Mouse (Mus musculus): ENCODE results near the gene Rnps1. TPM values are rescaled to one million over a fixed set of nuclear protein-coding genes. Genes with fewer than 3 reads are reported as not detected.
"Not testable (repeated sequence)": the region's sequence is repeated elsewhere in the genome, so short reads cannot be mapped to it uniquely, and the experiment has no call there.

Gene Rnps1
- polyA plus RNA-seq, 1 experiment from 2014 or later = 215 TPM

DNA sequence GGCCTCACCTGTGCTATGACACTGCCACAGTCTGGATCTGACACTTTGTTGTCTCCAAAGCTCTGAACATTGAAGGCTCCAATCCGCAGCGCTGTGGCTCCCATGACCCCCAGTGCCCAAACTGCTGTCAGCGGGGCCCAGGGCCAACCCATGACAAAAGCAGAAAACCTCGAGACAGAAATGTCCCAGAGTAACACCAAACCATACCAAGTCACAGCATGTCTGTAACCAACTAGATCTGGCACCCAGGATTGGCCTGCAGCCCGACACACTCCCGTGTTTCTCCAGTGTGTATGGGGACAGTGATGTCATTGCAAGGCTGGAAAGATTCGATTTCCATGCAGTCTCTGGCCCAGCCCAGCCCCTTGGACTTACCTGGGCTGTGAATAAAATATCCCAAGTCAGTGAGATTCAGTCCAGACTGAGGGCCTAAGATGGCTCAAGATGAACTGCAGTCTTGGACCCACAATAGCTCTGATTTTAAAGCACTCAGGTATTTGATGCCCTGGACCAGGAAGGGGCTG, 28.3 kb downstream of the Rnps1 start, which contains the start of gene Dnase1l2:
TSS of gene Dnase1l2 (minus strand) at position 474 of the 524 bp plus-strand sequence.
- no peaks in the 10 kb centered on the region for H3K27me3 ChIP-seq (ENCODE audit: control insufficient read depth, insufficient read depth, low read length)
- H3K27ac ChIP-seq (ENCODE audit: low read length) = no peak within 1 kb of the TSS
- H3K36me3 ChIP-seq (ENCODE audit: control insufficient read depth, insufficient read depth) = peaks cover 62% of the 10 kb centered on the region
- H3K4me2 ChIP-seq (ENCODE audit: low read depth, low read length) = no peak within 1 kb of the TSS
- ATAC-seq (replicated peaks; ENCODE audit: extremely low read depth, insufficient read depth, low FRiP score) = no peak
- H3K4me1 ChIP-seq (ENCODE audit: control insufficient read depth, insufficient read depth, low read length) = no peaks in the 10 kb centered on the region
- H3K9ac ChIP-seq (ENCODE audit: low read length) = no peak within 1 kb of the TSS
- H3K9me3 ChIP-seq (replicated peaks; ENCODE audit: control insufficient read depth, low read length) = no peaks in the 10 kb centered on the region
- H3K4me3 ChIP-seq (ENCODE audit: low read length) = no peak within 1 kb of the TSS
- 77% methylated on average over 7 of the region's 7 CpGs for WGBS

DNA sequence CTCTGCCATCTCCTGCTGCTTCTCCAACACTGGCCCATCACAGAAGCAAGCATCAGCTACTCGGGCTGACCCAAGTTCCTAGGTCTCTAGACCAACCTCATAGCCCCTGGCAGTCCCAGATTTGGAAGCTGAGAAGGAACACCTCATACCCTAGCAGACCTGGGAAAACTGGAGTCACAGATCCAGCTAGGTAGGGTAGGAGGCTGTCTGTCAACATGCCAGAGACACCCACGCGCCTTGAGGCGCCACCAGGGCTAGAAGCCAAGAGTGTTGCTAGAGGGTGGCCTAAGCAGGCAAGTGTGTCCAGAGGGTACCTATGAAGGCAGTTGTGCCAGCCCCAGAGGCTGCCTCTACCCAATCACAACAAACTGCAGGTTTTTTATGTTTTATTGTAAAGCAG, 29.0 kb downstream of the Rnps1 start:
- no peak overlapping the region for H3K27ac ChIP-seq (ENCODE audit: low read length)
- H3K27me3 ChIP-seq (ENCODE audit: control insufficient read depth, insufficient read depth, low read length) = no peaks in the 10 kb centered on the region
- WGBS = 67% methylated on average over 4 of the region's 4 CpGs
- no peak for ATAC-seq (replicated peaks; ENCODE audit: extremely low read depth, insufficient read depth, low FRiP score)
- H3K9ac ChIP-seq (ENCODE audit: low read length) = no peak overlapping the region
- H3K4me1 ChIP-seq (ENCODE audit: control insufficient read depth, insufficient read depth, low read length) = no peaks in the 10 kb centered on the region
- peaks cover 67% of the 10 kb centered on the region for H3K36me3 ChIP-seq (ENCODE audit: control insufficient read depth, insufficient read depth)
- H3K9me3 ChIP-seq (replicated peaks; ENCODE audit: control insufficient read depth, low read length) = no peaks in the 10 kb centered on the region
- no peak overlapping the region for H3K4me3 ChIP-seq (ENCODE audit: low read length)
- H3K4me2 ChIP-seq (ENCODE audit: low read depth, low read length) = no peak overlapping the region

GRCm38 (mm10) chr17:24446590-24446989, 32.2 kb downstream of the Rnps1 start:
- no peak overlapping the region for H3K27ac ChIP-seq (ENCODE audit: low read length)
- H3K4me1 ChIP-seq (ENCODE audit: control insufficient read depth, insufficient read depth, low read length) = no peaks in the 10 kb centered on the region
- WGBS = 94% methylated on average over 8 of the region's 8 CpGs
- H3K27me3 ChIP-seq (ENCODE audit: control insufficient read depth, insufficient read depth, low read length) = no peaks in the 10 kb centered on the region
- H3K9ac ChIP-seq (ENCODE audit: low read length) = no peak overlapping the region
- no peaks in the 10 kb centered on the region for H3K9me3 ChIP-seq (replicated peaks; ENCODE audit: control insufficient read depth, low read length)
- H3K4me3 ChIP-seq (ENCODE audit: low read length) = no peak overlapping the region
- no peak for ATAC-seq (replicated peaks; ENCODE audit: extremely low read depth, insufficient read depth, low FRiP score)
- peaks cover 56% of the 10 kb centered on the region for H3K36me3 ChIP-seq (ENCODE audit: control insufficient read depth, insufficient read depth)
- no peak overlapping the region for H3K4me2 ChIP-seq (ENCODE audit: low read depth, low read length)

- no peak overlapping the region for H3K27ac ChIP-seq (ENCODE audit: low read length)
- no peaks in the 10 kb centered on the region for H3K9me3 ChIP-seq (replicated peaks; ENCODE audit: control insufficient read depth, low read length)
- H3K4me1 ChIP-seq (ENCODE audit: control insufficient read depth, insufficient read depth, low read length) = peaks cover 10% of the 10 kb centered on the region
- H3K4me2 ChIP-seq (ENCODE audit: low read depth, low read length) = no peak overlapping the region
- H3K9ac ChIP-seq (ENCODE audit: low read length) = no peak overlapping the region
- peaks cover 45% of the 10 kb centered on the region for H3K36me3 ChIP-seq (ENCODE audit: control insufficient read depth, insufficient read depth)
- no peaks in the 10 kb centered on the region for H3K27me3 ChIP-seq (ENCODE audit: control insufficient read depth, insufficient read depth, low read length)
- no peak for ATAC-seq (replicated peaks; ENCODE audit: extremely low read depth, insufficient read depth, low FRiP score)
- no peak overlapping the region for H3K4me3 ChIP-seq (ENCODE audit: low read length)
- WGBS = 86% methylated on average over 6 of the region's 6 CpGs
These were observed 35.1 kb downstream of the Rnps1 start for GRCm38 (mm10) chr17:24449507-24449906.

- Histone ChIP-seq H3K36me3 (ENCODE audit: control insufficient read depth, insufficient read depth) (peaks cover 31% of the 10 kb centered on the region), H3K27me3 (ENCODE audit: control insufficient read depth, insufficient read depth, low read length) (no peaks in the 10 kb centered on the region), H3K9me3 (replicated peaks; ENCODE audit: control insufficient read depth, low read length) (no peaks in the 10 kb centered on the region), H3K4me3 (ENCODE audit: low read length) (no peak overlapping the region), H3K4me2 (ENCODE audit: low read depth, low read length) (no peak overlapping the region), H3K9ac (ENCODE audit: low read length) (no peak overlapping the region), H3K4me1 (ENCODE audit: control insufficient read depth, insufficient read depth, low read length) (peaks cover 10% of the 10 kb centered on the region), H3K27ac (ENCODE audit: low read length) (no peak overlapping the region)
- 87% methylated on average over 6 of the region's 6 CpGs for WGBS
- ATAC-seq (replicated peaks; ENCODE audit: extremely low read depth, insufficient read depth, low FRiP score) = no peak
These were observed 36.9 kb downstream of the Rnps1 start for GRCm38 (mm10) chr17:24451220-24451619.

- WGBS = 70% methylated on average over 2 of the region's 2 CpGs
- Histone ChIP-seq H3K9ac (ENCODE audit: low read length) (no peak overlapping the region), H3K4me1 (ENCODE audit: control insufficient read depth, insufficient read depth, low read length) (peaks cover 10% of the 10 kb centered on the region), H3K36me3 (ENCODE audit: control insufficient read depth, insufficient read depth) (peaks cover 11% of the 10 kb centered on the region), H3K27me3 (ENCODE audit: control insufficient read depth, insufficient read depth, low read length) (no peaks in the 10 kb centered on the region), H3K27ac (ENCODE audit: low read length) (no peak overlapping the region), H3K9me3 (replicated peaks; ENCODE audit: control insufficient read depth, low read length) (no peaks in the 10 kb centered on the region), H3K4me2 (ENCODE audit: low read depth, low read length) (0 out of 2 replicates have a peak overlapping the region, but pooled peaks have one; percentile 83), H3K4me3 (ENCODE audit: low read length) (no peak overlapping the region)
- no peak for ATAC-seq (replicated peaks; ENCODE audit: extremely low read depth, insufficient read depth, low FRiP score)
These were observed 39.0 kb downstream of the Rnps1 start for GRCm38 (mm10) chr17:24453372-24453771.

DNA sequence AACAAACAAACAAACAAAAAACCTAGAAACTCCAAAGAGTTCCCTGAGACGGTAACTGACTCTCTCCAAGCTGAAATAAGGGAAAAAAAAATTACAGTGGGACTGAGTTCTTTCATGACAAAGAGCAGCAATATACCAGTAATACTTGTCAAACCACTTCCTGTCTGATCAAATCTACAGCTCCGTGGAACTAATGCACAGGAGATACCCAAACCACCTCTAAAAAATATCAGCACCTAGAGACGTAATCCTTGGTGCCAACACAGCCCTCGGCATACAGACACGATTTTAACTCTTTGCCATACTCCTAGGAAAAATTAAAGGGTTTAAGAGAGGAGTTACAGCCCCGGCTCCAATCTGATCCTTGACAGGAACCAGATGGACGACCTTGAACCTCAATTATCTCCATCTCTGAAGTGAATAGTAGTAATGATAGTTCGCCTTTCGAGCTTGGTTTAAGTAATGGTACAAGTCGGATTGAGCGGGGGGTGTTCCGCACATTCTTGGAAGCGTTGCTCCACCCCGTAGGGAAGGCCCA, 39.9 kb downstream of the Rnps1 start:
- H3K9ac ChIP-seq (ENCODE audit: low read length) = peak overlapping the region; percentile 94
- H3K9me3 ChIP-seq (replicated peaks; ENCODE audit: control insufficient read depth, low read length) = no peaks in the 10 kb centered on the region
- peak overlapping the region; percentile 82 for H3K4me3 ChIP-seq (ENCODE audit: low read length)
- peaks cover 10% of the 10 kb centered on the region for H3K4me1 ChIP-seq (ENCODE audit: control insufficient read depth, insufficient read depth, low read length)
- peaks cover 2% of the 10 kb centered on the region for H3K36me3 ChIP-seq (ENCODE audit: control insufficient read depth, insufficient read depth)
- no peak for ATAC-seq (replicated peaks; ENCODE audit: extremely low read depth, insufficient read depth, low FRiP score)
- peak overlapping the region; percentile 83 for H3K4me2 ChIP-seq (ENCODE audit: low read depth, low read length)
- WGBS = 3% methylated on average over 14 of the region's 14 CpGs
- H3K27me3 ChIP-seq (ENCODE audit: control insufficient read depth, insufficient read depth, low read length) = no peaks in the 10 kb centered on the region
- peak overlapping the region; percentile 96 for H3K27ac ChIP-seq (ENCODE audit: low read length)

GRCm38 (mm10) chr17:24454756-24455522, 40.6 kb downstream of the Rnps1 start:
- WGBS = under 1% methylated on average over 67 of the region's 67 CpGs
- peak overlapping the region; percentile 83 for H3K4me2 ChIP-seq (ENCODE audit: low read depth, low read length)
- no peaks in the 10 kb centered on the region for H3K9me3 ChIP-seq (replicated peaks; ENCODE audit: control insufficient read depth, low read length)
- H3K27ac ChIP-seq (ENCODE audit: low read length) = peak overlapping the region; percentile 96
- no peaks in the 10 kb centered on the region for H3K27me3 ChIP-seq (ENCODE audit: control insufficient read depth, insufficient read depth, low read length)
- H3K4me1 ChIP-seq (ENCODE audit: control insufficient read depth, insufficient read depth, low read length) = peaks cover 10% of the 10 kb centered on the region
- no peaks in the 10 kb centered on the region for H3K36me3 ChIP-seq (ENCODE audit: control insufficient read depth, insufficient read depth)
- H3K9ac ChIP-seq (ENCODE audit: low read length) = peak overlapping the region; percentile 94
- H3K4me3 ChIP-seq (ENCODE audit: low read length) = peak overlapping the region; percentile 82
- peak; percentile 93 for ATAC-seq (replicated peaks; ENCODE audit: extremely low read depth, insufficient read depth, low FRiP score)

GRCm38 (mm10) chr17:24455523-24456206, 41.3 kb downstream of the Rnps1 start:
- not testable (repeated sequence) for H3K9me3 ChIP-seq (replicated peaks; ENCODE audit: control insufficient read depth, low read length)

More at GRCm38 (mm10) chr17:24455523-24456206, 41.3 kb downstream of the Rnps1 start:
- H3K4me1 ChIP-seq (ENCODE audit: control insufficient read depth, insufficient read depth, low read length); H3K36me3 ChIP-seq (ENCODE audit: control insufficient read depth, insufficient read depth); H3K27ac ChIP-seq (ENCODE audit: low read length); H3K4me3 ChIP-seq (ENCODE audit: low read length); H3K9ac ChIP-seq (ENCODE audit: low read length); H3K27me3 ChIP-seq (ENCODE audit: control insufficient read depth, insufficient read depth, low read length); ATAC-seq (replicated peaks; ENCODE audit: extremely low read depth, insufficient read depth, low FRiP score): not testable (repeated sequence)
- WGBS = 53% methylated on average over 10 of the region's 10 CpGs
- peak overlapping the region; percentile 49; the same call in 1 of the 2 replicates for H3K4me2 ChIP-seq (ENCODE audit: low read depth, low read length)
